Mouse (Mus musculus) CD4-positive, CD25-positive, alpha-beta regulatory T cell, adult 2 months (primary cell): ENCODE measurements around the gene Daam1.

Experiments used
- DNase-seq: peaks from one replicate; pipeline ENCODE4 v3.0.0-alpha.2; 2012; ENCODE audit warnings: low read depth, low spot score

Daam1 gene

GRCm38 (mm10) chr12:71932433-71933386 is 101.8 kb downstream of the Daam1 start:
- DNase-seq: peak; percentile 67

- DNase-seq: no peak
These were observed 103.2 kb downstream of the Daam1 start for GRCm38 (mm10) chr12:71933989-71934645.

- no peak for DNase-seq
These were observed 105.8 kb downstream of the Daam1 start for GRCm38 (mm10) chr12:71936636-71937035.

- DNase-seq: no peak
These were observed 107.6 kb downstream of the Daam1 start for GRCm38 (mm10) chr12:71938513-71938912.

- DNase-seq: no peak
These were observed 110.4 kb downstream of the Daam1 start for GRCm38 (mm10) chr12:71941290-71941689.

- no peak for DNase-seq
These were observed 112.2 kb downstream of the Daam1 start for GRCm38 (mm10) chr12:71943112-71943511.

- no peak for DNase-seq
These were observed 112.8 kb downstream of the Daam1 start for GRCm38 (mm10) chr12:71943646-71944045.

GRCm38 (mm10) chr12:71945844-71946243 is 115.0 kb downstream of the Daam1 start:
- no peak for DNase-seq

- no peak for DNase-seq
These were observed 115.6 kb downstream of the Daam1 start for GRCm38 (mm10) chr12:71946448-71946847.

GRCm38 (mm10) chr12:71948972-71949371 is 118.1 kb downstream of the Daam1 start:
- no peak for DNase-seq

- peak; percentile 28 for DNase-seq
These were observed 118.7 kb downstream of the Daam1 start for GRCm38 (mm10) chr12:71949606-71950005.

GRCm38 (mm10) chr12:71950095-71950877 is 119.4 kb downstream of the Daam1 start:
- peak; percentile 58 for DNase-seq

GRCm38 (mm10) chr12:71954180-71954935 is 123.5 kb downstream of the Daam1 start:
- peak; percentile 23 for DNase-seq

GRCm38 (mm10) chr12:71956980-71957379 is 126.1 kb downstream of the Daam1 start:
- no peak for DNase-seq

GRCm38 (mm10) chr12:71957496-71957895 is 126.6 kb downstream of the Daam1 start:
- no peak for DNase-seq

GRCm38 (mm10) chr12:71959351-71959991 is 128.6 kb downstream of the Daam1 start:
- DNase-seq: no peak

- DNase-seq: no peak
These were observed 130.8 kb downstream of the Daam1 start for GRCm38 (mm10) chr12:71961671-71962070.

- DNase-seq: no peak
These were observed 131.7 kb downstream of the Daam1 start for GRCm38 (mm10) chr12:71962616-71963015.

GRCm38 (mm10) chr12:71968592-71968991 is 137.7 kb downstream of the Daam1 start:
- DNase-seq: no peak

GRCm38 (mm10) chr12:71969022-71969421 is 138.1 kb downstream of the Daam1 start:
- DNase-seq: no peak

GRCm38 (mm10) chr12:71969439-71969838 is 138.6 kb downstream of the Daam1 start:
- DNase-seq: no peak
